Mouse (Mus musculus): ENCODE measurements around the gene Ugt1a8.

Ugt1a8 gene

DNA sequence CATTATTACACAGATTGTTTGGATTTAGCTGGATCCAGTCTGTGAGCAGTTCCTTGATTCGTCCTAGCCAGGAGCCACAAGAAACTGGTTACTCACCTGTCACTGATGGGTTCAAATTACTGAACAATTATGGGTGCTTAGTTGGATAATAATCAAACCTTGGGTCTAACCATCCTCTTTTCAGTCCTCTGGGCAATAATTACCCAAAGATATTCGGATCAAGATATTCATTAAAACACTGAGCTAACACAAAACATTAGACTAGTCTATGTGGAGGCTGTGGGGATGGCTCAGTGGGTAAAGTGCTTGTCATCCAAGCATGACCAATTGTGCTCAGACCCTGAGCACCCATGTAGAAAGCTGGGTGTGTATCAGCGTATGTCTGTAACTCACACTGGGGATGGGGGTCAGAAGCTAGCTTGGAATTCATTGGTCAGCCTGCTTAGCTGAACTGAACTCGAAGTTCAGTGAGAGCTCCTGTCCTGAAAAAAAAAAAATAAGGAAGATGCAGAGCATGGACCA, 148.3 kb downstream of the Ugt1a8 start:
- no peak for DNase-seq (ENCODE audit: low read depth)

DNA sequence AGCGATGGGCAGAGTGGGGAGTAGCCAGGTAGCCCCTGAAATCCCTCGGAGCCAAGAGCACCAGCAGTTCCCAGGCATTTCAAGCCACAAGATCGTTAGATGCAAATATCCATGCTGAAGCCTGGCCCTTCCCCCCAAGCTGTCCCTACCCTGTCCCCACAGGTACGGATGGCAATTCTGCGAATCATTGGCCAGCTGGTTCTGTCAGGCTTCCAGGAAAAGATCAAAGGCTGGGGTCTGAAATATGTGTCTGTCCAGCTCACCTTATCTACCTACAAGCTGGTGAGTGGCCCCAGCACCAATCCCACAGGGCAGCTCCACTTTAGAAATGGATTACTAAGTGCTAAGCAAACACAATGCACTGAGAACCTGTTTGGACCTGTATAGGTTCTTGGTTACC, 149.7 kb downstream of the Ugt1a8 start:
- DNase-seq (ENCODE audit: low read depth): no peak

DNA sequence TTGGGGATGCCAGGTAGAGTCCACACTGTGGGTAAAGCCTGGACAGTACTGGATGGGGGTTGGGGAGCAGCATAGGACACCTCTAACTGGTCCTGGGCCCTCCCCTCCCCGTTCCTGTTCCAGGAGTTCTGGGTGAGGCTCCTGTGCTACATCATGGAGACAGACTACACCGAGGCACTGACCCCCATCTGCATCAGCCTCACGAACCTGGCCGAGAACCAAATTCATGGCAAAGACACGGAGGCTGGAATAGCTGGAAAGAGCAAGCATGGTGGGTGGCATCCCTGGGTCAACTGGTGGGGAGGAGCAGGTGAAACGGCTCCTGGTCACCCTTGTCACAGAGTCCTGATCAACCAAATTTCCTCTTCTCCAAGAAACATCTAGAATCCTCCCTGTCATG, 151.2 kb downstream of the Ugt1a8 start:
- no peak for DNase-seq (ENCODE audit: low read depth)

DNA sequence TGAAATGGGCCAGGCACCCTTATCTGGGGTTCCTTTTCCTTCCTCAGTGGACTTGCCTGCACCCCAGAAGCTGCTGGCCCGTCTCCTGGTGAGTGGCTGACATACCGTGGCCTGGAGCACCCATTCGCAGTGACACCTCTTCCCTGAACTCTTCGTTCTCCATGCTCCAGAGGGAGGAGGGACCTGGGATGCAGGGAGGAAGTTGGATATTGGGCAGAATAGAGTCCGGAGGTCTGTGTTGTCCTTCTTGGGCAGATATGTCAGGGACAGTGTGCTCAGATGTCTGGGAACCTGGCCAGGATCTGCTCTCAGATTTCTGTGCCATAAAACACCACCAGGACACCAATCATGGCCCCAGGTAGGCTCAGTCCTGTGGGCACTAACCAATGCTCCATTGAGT, 152.5 kb downstream of the Ugt1a8 start:
- no peak for DNase-seq (ENCODE audit: low read depth)

DNA sequence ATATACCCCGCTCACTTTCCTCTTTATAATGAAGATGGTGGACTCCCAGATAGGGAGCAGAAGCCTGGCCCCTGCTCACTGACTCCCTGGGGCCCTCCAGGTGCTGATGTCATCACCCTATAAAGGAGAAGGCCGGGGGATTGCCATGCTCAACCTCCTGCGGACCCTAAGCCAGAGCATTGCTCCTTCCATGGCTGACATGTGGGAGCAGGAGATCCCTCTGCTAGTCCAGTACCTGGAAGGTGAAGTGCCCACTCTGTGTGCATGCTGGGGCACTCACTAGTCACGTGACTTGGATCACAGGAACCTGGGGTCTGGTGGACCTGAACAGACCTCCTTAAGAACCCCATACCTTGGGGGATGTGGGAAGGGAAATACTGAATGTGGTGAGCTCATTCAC, 153.0 kb downstream of the Ugt1a8 start:
- no peak for DNase-seq (ENCODE audit: low read depth)

DNA sequence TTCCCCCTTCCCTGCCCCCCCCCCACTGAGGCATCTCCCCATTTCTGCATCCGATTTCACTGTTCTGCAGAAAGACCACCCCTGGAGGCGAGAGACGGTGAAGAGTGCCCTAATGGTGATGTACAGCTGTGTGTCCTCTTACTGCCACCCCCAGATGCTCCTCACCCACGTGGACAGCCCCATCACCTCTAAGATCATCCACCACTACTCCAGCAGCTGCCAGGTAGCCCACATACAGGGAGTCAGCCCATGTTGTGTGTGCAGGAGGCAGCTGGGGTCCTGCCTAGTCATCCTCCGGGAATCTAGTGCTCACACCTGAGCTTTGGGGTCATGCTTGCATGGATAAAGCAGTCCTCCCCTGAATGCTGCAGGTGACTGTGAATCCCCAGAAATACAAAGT, 156.2 kb downstream of the Ugt1a8 start:
- no peak for DNase-seq (ENCODE audit: low read depth)

DNA sequence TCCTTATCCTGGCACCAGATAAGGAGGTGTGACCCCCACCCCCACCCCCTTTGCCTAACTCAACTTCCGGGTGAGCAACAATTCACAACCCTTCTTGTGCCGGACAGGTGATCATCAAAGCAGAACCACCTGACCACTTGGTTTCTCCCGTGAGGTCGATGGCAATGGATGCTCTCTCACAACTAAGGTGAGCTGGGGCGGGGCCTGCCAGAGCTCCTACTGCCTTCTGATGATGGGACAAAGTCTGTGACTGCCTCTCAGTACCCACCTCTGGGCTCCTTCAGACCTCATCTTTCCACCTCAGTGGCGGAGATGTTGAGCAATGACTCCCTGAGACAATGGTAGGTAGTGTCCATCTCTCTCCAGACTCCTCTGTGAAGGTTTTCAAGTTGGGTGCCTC, 158.3 kb downstream of the Ugt1a8 start:
- DNase-seq (ENCODE audit: low read depth): no peak

DNA sequence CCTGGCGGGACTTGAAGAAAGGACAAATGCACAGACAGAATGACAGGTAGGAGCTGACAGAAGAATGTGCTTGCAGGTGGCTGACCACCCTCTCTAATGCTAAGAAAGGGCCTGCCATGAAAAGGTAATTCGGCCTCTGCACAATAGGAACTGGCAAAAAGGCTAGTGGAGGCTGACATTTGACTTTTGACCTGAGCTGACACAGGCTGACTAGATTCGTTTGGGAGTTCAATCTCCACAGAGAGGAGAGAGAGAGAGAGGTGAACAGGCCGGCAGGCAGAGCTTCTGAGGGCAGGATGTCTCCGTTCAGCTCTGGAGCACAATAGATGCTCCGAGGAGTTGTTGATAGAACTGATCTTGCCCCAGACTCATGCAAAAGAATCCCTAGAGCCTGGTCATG, 158.8 kb downstream of the Ugt1a8 start:
- DNase-seq (ENCODE audit: low read depth): no peak

DNA sequence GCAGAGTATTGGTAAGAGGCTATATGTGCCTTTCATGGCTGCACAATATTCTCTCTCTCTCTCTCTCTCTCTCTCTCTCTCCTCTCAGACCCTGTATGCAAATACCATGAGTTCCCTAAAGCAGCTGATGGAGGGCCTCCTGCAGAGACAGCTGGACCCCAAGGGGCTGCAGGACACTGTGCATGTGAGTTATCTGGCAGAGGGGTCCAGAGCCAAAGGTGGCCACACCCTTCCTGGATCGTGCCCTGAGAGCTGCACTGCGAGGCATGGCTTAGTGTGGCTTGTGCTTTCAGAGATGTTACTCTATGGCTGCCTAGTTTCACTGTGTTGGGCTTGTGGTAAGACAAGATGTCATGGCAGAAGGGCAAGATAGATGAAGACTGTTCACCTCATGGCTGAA, 160.0 kb downstream of the Ugt1a8 start:
- no peak for DNase-seq (ENCODE audit: low read depth)

DNA sequence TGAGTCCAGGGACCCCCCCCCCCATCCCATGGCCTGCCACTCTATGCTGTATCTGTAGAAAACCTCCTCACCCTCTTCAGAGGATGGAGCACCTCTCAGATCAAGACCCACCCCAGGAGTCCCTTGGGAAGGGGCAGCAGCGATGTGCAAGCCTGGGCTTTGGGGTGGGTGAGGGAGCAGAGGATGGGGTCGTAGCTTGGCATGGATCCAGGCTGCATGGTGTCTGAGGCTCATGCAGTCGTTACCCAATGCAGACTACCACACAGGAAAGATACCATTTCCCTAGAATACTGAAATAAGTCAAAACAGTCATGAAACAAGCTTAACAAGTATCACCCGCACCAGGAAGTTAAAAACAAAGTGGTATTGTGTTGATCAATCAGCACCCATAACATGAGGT, 161.0 kb downstream of the Ugt1a8 start:
- DNase-seq (ENCODE audit: low read depth): no peak

DNA sequence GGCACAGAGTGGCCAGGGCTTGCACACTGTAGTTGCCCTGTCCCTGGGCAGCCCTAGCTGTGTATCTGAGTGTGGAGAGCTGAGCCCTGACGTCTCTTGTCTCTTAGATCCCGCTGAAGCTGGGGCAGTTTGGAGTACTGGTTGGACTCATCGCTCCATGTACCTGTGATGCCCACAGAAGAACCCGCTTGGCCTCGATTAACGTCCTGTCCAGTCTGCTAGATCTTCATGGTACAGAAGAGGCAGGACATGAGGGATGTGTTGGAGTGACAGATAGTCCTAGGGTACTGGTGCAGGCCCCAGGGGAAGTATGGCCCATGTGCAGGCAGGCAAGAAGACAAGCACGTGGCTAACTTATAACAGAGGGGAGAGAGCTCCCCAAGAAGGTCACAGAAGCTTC, 162.0 kb downstream of the Ugt1a8 start:
- DNase-seq (ENCODE audit: low read depth): no peak

DNA sequence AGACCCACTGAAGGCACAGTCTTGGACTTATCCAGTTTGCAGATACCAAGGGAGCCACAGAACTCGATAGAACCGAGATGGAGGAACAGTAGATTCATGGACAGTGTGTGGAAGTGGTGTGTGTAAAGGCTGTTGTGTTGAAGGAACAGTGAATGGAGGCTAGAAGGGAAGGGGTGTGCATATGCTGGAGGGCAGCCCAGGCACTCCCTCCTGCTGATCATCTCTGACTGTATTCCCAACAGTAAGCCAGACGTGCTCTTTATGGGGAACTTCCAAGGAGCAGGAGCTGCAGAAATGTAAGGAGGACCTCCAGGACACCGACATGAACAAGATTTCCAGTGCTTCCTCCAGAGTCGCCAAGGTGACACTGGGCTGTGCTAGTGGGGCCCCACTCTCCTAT, 162.4 kb downstream of the Ugt1a8 start:
- DNase-seq (ENCODE audit: low read depth): no peak

DNA sequence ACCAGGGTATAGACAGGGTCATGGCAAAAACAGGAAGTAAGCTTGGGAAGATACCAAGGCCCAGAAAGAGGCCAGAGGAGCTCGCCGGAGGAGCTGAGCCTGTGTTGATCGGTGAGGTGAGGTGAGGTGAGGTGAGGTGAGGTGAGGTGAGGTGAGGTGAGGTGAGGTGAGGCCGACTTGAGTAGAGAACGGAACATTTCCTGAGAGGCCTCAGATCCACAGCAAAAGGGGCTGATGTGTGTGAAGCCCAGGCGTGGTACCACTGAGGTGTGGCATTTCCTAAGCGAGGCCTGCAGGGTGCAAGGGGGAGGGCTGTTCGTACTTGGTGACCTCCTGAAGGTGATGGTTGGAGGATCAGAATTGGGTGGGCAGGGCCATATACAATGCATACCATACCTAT, 165.5 kb downstream of the Ugt1a8 start:
- no peak for DNase-seq (ENCODE audit: low read depth)

DNA sequence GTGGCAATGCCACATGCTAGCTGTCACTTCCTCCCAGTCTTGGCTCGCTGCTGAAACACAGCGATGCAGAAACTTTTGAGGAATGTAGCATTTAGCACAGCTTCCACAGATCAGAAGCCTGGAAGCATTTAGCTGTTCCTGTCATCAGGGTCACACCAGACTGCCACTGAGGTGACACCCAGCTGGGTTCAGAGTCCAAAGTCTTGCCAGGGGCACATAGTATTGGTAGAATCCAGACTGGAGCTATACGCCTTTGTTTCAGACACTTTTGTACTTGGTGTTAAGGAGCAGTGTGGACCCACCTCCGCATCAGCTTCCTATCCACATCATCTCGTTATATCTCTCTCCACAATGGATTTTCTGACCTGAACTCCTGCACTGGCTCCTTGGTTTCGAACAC, 165.9 kb downstream of the Ugt1a8 start:
- DNase-seq (ENCODE audit: low read depth): no peak

DNA sequence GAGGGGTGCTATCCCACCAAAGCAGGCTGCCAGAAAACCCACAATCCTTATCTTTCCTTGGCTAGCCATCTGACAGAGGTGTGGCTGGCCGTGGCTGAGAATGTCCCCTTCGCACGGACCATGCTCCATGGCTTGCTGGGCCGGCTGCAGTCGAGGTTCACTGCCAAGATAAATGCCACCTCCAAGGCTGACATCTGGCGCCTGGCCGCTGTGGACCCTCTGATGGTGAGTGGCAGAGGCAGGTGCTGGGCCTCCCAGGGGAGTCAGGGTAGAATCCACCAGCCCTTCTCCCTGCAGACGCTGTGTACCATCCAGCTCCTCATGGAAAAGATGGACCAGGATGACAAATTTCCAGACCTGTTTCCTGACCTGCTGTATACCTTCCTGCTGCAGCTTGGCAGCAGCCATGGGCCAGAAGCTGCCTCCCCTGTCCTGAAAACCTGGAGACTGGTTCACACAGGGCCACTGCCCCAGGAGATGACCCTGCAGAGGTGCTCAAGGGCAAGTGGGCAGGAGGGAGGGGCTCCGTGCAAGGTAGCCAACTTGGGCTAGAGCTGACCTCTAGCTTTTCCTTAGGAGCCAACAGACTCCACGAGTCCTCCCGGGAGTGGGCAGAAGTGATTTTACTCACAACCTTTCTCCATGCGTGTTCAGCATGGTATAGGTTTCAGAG, 167.3 kb downstream of the Ugt1a8 start:
- DNase-seq (ENCODE audit: low read depth): no peak

DNA sequence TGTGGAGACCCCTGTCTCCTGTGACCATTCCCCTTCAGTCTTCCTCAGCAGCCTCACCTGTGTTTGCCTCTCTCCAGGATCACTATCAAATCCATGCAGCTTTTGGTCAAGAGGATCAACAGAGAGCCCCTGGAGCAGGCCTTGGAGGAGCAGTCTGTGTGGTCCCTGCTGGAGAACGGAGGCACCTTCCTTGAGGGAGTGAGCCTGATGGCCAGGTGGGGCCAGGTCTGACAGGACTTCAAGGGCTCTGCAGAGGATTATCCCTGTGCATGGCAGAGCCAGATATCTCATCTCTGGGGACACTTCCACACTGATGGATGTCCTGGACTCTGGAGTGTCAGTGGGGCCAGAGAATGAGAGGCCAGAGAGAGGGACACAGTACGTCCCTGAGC, 167.8 kb downstream of the Ugt1a8 start:
- DNase-seq (ENCODE audit: low read depth): no peak

DNA sequence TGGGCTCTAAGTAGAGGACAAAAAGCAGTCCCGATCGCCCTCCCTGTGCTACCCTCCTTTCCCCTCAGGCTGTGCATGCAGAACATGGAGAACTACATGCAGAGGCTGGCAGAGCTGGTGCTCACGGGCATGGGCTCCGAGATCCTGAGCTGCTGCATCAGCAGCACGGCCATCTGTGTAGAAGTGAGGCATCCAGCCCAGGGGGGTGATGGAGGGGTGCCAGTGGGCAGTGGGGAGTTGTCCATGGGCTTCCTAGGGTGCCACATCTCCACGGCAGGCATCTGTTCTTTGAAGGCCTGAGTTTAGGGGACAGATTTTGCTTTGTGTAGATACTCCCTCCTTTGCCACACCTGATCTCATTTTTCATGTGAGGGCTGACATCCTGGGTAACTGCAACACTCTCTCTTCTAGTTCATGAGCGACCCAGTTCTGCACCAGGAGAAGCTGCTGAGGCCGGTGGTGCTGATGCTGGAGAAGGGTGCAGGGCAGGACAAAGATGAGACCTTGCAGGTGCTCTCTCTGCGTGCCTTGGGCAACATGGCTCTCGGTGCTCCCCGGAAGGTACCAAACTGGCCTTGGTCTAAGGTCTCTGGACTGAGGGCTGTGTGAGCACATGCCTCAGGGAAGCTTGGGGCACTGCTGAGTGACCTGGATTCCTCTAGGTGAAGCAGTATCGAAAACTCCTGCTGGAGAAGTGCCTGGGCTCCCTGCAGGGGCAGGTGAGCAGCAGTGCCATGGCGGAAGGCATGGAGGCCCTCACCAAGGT, 168.6 kb downstream of the Ugt1a8 start:
- no peak for DNase-seq (ENCODE audit: low read depth)

DNA sequence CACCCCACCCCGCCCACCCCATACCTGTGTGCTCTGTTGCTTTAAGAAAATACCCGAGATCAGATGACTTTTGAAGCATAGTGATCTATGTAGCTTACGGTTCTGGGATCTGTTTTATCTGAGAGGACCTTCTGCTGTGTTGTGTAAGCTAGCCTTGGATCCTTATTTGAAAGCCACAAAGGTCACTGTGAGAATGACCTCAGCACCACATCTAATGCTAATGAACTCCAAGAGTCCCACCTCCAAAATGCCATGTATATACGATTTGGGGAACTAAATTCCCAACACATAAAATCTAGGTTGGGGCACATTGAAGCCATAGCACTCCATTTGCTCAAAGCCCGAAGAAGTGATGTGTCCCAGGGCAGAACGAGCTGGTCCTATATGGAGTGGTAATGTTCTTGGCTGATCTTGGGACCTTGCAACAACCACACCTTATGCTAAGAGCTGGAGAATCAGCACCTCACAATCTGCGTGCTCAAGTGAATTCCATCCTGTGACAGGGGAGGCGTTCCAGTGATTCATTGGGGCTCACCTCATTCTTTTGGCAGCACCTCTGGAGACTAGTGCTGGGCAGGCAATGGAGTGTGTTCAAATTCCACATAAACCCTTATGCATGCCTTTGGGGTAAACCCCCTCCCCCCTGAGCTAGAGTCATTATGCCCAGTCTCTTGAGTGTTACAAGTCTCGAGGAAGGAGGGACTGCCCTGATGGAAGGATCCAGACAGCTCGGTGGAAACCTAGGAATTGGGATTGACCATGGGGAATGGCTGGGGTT, 169.5 kb downstream of the Ugt1a8 start:
- no peak for DNase-seq (ENCODE audit: low read depth)

DNA sequence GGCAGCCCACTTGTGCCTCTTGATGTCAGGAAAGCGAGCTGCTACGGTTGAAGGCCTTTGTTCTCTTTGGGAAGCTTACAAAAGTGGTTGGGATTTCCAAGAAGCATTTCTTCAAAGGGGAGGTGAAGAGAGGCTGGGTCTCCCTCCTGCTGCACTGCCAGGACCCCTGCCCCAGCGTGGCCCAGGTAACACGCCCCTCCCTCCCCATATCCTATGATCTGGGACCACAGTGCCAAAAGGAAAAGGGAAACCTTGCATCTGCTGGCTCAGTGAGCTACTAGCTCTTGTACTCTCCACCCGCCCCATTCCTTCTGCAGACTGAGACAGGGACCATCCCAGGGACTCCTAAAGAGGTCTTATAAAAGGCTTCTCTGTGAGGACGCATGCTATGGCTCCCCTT, 170.1 kb downstream of the Ugt1a8 start:
- DNase-seq (ENCODE audit: low read depth): no peak

DNA sequence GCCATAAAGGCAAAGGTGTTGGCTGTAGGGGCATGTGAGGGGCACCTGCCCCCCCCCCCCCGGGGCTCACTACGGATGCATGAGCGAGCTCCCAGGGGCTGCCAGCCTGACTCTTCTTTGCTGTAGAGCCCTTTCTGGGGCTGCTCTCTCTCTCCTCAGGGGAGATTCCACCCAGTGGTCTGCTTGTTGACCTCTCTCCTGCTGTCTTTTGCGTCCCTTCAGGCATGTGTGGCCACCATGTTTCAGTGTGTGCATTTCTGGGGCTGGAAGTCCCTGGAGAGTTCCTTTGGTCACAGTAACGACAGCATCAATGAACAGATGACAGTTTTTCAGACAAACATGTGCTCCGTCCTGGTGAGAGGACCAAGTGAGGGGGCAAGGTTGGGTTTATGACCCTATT, 170.7 kb downstream of the Ugt1a8 start:
- DNase-seq (ENCODE audit: low read depth): no peak

DNA sequence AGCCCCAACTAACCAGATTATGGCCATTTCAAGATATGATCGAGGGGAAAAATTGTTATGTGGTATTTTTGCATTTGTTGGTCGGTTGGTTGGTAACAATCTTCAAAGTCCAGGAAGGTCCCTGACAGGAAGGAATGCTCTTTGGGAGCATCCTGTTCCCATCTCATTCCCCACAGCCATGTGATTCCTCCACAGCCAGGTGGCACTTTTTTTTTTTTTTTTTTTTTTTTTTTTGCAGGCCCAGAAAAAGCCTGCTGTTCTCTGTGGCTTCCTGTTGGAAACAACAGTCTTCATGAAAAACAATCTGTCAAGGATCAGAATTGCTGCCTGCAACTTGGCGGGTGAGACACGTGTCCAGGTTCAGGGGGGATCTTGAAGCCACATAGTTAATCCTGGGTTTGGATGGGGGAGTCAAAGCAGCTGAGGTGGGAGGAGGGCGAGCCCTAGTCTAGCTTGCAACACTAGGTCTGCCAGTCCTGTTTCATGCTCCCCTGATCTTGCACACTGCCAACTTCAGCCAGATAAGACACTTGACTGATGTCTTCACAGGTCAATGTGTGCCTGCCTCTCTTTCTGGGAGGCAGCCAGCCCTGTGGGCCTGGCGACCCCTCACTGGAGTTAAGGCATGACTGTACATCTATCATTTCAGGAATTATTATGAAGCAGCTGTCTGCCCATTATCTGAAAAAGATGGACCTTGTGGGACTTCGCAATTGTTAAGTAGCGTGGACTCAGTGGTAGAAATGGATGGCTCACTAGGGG, 171.4 kb downstream of the Ugt1a8 start:
- no peak for DNase-seq (ENCODE audit: low read depth)

DNA sequence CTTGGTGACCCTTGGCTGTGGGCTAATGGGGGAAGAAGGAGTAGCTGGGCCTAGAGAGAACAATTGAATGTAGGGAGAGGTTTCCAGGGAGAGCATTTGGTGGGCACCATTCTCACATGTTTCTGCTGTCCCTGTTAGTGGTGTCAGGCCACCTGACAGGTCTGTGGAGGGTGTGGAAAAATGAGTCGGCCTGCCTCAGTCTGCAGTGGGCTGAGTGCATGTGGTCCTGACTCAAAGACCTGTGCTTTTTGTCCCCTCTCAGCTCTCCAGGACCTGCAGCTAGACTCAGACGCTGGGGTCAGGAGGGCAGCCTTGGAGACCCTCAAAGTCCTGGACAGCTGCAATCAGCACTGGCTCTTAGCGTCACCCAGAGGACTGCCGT, 172.0 kb downstream of the Ugt1a8 start:
- DNase-seq (ENCODE audit: low read depth): no peak
